Mouse (Mus musculus): Measurements from ENCODE around the gene Thra.
"Not testable (repeated sequence)": the region's sequence is repeated elsewhere in the genome, so short reads cannot be mapped to it uniquely, and the experiment has no call there.

The Thra gene

DNA sequence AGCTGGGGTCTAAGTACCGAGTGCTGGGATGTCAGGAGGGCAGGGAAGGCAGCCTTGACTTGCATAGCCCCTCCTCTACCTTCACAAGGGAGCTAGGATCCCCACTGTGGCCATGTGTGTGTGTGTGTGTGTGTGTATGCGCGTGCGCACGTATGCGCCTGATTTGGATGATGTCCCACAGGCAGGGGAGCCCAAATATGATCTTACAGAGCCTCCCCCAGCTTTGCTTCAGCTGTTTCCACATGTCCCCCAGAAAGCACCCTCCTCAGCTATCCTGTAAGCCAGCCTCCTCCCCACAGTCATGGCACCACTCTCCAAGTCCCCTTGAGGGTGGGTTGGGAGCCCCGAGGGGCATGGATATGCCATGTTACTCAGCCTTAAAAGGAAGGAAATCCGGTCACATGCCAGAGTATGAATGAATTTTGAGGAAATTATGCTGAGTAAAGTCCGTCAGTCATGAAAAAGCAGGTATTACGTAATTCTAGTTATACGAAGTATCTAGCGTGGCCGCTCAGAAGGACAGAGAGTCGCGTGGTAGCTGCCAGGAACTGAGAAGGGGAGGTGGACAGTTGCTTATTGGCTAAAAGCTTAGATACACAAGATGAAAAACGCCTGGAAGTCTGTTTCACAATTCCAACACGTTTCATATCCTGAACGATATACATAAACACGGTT lies 32.0 kb upstream of the Thra start:
- no peak for DNase-seq (ENCODE audit: low read depth, low spot score)
- Histone ChIP-seq H3K27me3 (ENCODE audit: control insufficient read depth, insufficient read depth, low read length, poor library complexity, severe bottlenecking) (no peaks in the 10 kb centered on the region), H3K36me3 (ENCODE audit: control insufficient read depth, insufficient read depth, low read length, poor library complexity, severe bottlenecking) (no peaks in the 10 kb centered on the region; the same call in 1 of the 2 replicates)

DNA sequence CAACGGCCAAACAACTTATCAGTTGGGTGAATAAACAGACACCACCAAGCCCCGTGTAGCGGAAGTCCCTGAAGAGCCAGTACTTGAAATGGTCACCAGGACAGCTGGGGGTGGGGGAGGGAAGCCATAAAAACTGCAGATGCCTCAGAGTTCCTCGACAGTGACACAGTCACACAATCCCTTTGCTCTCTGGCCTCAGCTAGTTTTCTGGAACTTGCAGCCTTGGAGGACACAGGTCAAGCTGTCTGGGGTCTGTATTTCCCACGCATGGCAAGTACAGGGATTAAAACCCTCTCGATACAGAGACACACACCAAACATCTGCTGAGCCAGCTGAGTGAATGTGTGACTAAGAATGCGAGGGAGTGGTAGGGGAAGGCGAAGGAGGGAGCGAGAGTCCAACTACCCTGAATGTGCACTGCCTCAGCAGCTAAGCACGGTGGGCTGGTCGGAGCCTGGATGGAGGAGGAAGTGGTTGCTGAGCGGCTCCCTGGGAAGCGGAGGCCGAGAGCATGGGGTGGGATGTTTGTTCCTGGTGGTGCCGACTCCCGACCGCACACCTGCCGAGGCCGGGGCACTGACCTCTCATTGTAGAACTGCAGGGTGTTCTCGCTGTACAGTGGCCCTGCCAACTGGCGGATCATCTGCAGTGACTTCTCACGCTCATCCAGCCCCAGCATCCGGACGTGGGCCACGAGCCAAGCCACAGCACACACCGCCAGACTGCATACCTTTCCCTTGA lies 31.3 kb upstream of the Thra start:
- Histone ChIP-seq H3K27me3 (ENCODE audit: control insufficient read depth, insufficient read depth, low read length, poor library complexity, severe bottlenecking) (no peaks in the 10 kb centered on the region), H3K36me3 (ENCODE audit: control insufficient read depth, insufficient read depth, low read length, poor library complexity, severe bottlenecking) (peaks cover 4% of the 10 kb centered on the region)
- no peak for DNase-seq (ENCODE audit: low read depth, low spot score)

DNA sequence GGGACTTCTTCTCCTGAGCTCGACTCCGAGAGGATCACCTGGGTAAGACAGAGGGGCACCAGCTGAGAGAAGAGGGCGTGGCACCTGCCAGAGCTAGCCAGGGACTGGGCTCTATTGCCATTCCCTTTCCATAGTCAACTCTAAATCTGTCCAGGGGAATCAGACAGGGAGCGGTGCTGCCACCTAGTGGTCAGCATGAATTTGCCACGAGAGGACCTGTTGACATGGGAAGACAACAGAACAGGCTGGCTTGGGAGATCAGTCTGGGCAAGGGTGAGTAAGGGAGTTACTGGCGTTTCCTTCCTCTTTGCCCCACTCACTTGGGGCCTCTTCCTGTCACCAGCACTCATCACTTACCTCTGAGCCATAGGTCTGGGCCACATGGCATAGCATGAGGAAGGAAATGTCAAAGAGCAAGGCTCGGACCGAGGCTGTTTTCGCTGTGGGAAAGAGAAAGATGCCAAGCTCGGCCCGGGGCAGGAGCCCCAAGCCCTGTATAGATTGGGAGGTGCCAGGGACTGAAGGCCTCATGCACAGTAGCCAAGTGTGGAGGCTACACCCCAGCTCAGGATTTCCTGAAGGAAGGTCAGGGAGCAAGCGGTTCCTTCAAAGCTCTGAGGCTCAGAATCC lies 29.9 kb upstream of the Thra start:
- peak; percentile 82 for DNase-seq (ENCODE audit: low read depth, low spot score)
- Histone ChIP-seq H3K27me3 (ENCODE audit: control insufficient read depth, insufficient read depth, low read length, poor library complexity, severe bottlenecking) (no peaks in the 10 kb centered on the region), H3K36me3 (ENCODE audit: control insufficient read depth, insufficient read depth, low read length, poor library complexity, severe bottlenecking) (peaks cover 4% of the 10 kb centered on the region)

DNA sequence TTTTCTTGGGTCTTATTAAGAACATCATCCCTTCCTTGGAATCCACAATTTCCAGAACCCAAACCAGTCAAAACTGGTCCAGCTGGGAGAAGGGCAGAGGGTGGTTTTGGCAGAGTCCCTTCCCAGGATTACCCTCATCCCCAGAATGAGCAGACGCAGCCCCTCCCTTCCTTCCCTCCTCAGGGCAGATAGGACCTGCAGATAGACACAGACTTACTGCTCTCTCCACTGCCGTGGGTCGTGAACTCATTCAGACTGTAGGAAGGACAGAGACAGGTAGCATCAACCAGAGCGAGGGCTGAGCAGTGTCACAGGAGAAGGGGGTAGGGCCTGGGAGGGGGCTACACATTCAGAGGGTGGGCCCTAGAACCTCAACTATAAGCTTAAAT lies 29.4 kb upstream of the Thra start:
- Histone ChIP-seq H3K27me3 (ENCODE audit: control insufficient read depth, insufficient read depth, low read length, poor library complexity, severe bottlenecking) (no peaks in the 10 kb centered on the region), H3K36me3 (ENCODE audit: control insufficient read depth, insufficient read depth, low read length, poor library complexity, severe bottlenecking) (peaks cover 6% of the 10 kb centered on the region)
- DNase-seq (ENCODE audit: low read depth, low spot score): no peak

DNA sequence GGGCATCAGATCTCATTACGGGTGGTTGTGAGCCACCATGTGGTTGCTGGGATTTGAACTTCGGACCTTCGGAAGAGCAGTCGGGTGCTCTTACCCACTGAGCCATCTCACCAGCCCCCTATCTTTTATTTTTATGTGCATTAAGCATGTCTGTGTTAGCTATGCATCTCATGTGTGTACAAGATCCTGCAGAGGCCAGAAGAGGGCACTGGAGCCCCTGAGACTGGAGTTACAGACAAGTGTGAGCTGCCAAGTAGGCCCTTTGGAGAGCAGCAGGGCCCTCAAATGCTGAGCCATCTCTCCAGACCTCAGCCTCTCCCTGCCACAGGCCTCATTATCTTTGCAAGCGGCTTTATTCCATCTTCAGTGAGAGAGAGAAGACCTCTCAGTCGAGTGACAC lies 28.4 kb upstream of the Thra start:
- not testable (repeated sequence) for H3K36me3 ChIP-seq (ENCODE audit: control insufficient read depth, insufficient read depth, low read length, poor library complexity, severe bottlenecking); H3K27me3 ChIP-seq (ENCODE audit: control insufficient read depth, insufficient read depth, low read length, poor library complexity, severe bottlenecking)
- peak; percentile 41 for DNase-seq (ENCODE audit: low read depth, low spot score)

DNA sequence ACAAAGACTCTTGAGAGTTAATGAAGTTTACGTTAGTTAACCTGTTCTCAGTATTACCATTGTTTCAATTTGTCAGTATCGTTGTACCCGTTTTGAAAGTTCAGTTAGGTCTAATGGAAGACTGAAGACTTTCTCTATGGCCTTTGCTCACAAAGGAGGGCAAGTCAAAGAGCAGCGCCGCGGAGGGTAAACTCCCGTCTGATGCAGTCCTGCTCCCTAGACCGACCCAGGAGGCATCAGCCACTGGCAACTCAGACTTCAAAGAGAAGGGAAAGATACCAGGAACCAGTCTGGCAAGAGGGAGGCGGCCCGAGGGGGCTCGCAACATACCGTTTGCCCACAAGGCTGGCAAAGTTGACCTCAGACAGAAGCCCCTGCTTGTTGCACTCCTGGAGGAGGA lies 26.7 kb upstream of the Thra start:
- Histone ChIP-seq H3K36me3 (ENCODE audit: control insufficient read depth, insufficient read depth, low read length, poor library complexity, severe bottlenecking) (peaks cover 6% of the 10 kb centered on the region), H3K27me3 (ENCODE audit: control insufficient read depth, insufficient read depth, low read length, poor library complexity, severe bottlenecking) (no peaks in the 10 kb centered on the region)
- no peak for DNase-seq (ENCODE audit: low read depth, low spot score)

DNA sequence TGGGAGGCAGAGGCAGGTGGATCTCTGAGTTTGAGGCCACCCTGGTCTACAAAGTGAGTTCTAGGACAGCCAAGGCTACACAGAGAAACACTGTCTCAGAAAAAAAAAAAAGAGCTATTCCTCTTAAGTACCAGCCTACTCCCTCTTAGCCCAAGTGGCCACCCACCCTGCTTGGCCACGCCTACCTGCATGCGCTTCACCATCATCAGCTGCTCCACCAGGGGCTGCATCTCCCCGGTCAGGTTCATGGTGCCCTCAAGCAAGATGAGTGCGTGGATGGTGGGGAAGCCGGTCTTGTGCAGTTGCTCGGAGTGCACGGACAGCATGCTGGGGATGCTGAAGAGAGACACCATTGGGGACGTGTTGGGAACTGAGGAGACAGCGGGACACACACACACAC lies 24.5 kb upstream of the Thra start:
- Histone ChIP-seq H3K36me3 (ENCODE audit: control insufficient read depth, insufficient read depth, low read length, poor library complexity, severe bottlenecking) (peaks cover 6% of the 10 kb centered on the region), H3K27me3 (ENCODE audit: control insufficient read depth, insufficient read depth, low read length, poor library complexity, severe bottlenecking) (no peaks in the 10 kb centered on the region)
- DNase-seq (ENCODE audit: low read depth, low spot score): no peak

DNA sequence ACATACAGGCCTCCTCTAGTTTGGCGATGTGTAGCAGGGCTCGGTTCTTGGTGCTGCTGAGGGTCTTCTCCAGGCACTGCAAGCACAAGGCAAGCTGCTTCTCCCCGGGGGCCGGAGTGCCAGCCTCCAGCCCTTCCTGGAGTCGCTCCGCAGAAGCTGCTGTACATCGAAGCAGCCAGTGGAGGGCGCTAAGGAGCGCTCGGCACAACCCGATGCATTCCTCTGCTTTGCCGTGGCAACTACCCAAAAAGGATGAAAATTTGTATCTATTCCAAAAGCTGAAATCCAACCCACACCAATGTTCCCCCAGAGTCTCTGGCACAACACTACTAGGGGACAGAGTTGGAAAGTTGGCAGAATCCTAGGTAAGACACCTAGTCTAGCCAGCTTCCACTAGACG lies 22.5 kb upstream of the Thra start:
- H3K27me3 ChIP-seq (ENCODE audit: control insufficient read depth, insufficient read depth, low read length, poor library complexity, severe bottlenecking): no peaks in the 10 kb centered on the region
- DNase-seq (ENCODE audit: low read depth, low spot score): peak; percentile 69

DNA sequence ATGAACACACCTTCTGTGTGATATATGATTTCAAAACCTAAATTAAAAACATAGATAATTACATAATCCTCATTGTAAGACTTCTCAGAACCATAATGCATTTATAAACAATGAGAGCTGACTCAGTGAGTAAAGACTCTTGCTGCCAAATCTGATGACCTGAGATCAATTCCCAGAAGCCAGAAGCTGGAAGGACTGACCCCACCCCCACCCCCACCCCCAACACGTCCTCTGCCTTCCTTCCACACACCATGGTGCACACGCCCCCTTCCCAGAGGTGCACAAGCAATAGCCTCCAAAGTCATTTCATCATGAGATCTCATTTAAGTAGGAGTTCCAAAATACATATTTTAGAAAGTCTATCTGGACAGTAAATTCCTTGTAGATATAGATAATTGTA lies 19.7 kb upstream of the Thra start:
- Histone ChIP-seq H3K36me3 (ENCODE audit: control insufficient read depth, insufficient read depth, low read length, poor library complexity, severe bottlenecking) (peaks cover 3% of the 10 kb centered on the region; the same call in 1 of the 2 replicates), H3K27me3 (ENCODE audit: control insufficient read depth, insufficient read depth, low read length, poor library complexity, severe bottlenecking) (no peaks in the 10 kb centered on the region)
- DNase-seq (ENCODE audit: low read depth, low spot score): no peak

More for the DNA sequence above, 22.5 kb upstream of the Thra start:
- H3K36me3 ChIP-seq (ENCODE audit: control insufficient read depth, insufficient read depth, low read length, poor library complexity, severe bottlenecking): peaks cover 6% of the 10 kb centered on the region

DNA sequence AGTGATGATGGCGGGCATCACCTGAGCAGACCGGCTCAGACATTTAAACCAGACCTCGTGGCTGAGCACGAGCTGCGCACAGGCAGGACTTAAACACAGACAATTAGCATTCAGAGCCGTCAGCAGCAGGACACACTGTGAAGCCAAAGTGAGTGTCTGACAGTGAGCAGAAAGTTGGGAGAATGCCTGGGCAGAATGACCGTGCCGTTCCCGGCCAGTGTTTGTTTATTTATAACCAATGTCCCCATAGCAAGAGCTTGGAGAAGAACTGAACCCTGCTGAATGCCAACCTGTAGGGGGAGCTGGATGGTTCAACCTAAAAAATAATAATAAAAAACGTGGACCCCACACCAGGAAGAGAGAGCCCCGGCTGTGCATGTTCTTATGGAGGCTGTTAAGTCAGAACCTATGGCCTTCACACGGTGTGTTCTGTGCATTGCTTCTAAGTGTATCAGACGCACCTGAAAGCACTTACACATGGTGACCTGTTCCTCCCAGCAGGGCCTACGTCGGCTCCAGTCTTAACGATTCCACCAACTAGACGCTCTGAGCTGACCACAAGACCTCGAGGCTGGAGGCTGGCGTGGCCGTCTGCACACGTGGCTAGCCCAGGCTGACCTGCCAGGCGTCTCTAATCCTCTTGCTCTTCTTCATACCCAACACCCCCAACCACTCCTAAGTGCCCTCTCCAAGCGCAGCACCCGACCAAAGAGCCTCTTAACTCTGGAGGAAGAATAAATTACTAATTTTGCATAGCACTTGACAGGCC lies 18.8 kb upstream of the Thra start:
- H3K36me3 ChIP-seq (ENCODE audit: control insufficient read depth, insufficient read depth, low read length, poor library complexity, severe bottlenecking): peaks cover 2% of the 10 kb centered on the region; the same call in 1 of the 2 replicates
- DNase-seq (ENCODE audit: low read depth, low spot score): no peak
- H3K27me3 ChIP-seq (ENCODE audit: control insufficient read depth, insufficient read depth, low read length, poor library complexity, severe bottlenecking): no peaks in the 10 kb centered on the region

DNA sequence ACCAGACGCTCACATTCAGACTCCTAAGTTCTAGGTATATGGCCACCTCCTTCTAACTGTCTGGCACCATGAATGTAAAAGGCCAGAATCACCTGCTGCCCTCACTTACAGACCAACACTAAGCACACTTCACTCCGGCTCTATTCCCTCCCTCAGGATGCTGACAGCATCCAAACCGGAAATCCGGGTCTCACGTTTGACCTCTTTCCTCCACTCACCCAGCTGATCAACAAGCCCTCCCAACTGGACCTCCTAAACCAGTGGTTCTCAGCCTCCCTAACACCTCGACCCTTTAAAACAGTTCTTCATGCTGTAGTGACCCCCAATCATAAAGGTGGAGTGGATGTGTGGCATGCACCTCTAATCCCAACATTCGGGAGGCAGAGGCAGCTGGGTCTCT lies 17.3 kb upstream of the Thra start:
- Histone ChIP-seq H3K27me3 (ENCODE audit: control insufficient read depth, insufficient read depth, low read length, poor library complexity, severe bottlenecking) (no peaks in the 10 kb centered on the region), H3K36me3 (ENCODE audit: control insufficient read depth, insufficient read depth, low read length, poor library complexity, severe bottlenecking) (peaks cover 5% of the 10 kb centered on the region)
- DNase-seq (ENCODE audit: low read depth, low spot score): no peak

DNA sequence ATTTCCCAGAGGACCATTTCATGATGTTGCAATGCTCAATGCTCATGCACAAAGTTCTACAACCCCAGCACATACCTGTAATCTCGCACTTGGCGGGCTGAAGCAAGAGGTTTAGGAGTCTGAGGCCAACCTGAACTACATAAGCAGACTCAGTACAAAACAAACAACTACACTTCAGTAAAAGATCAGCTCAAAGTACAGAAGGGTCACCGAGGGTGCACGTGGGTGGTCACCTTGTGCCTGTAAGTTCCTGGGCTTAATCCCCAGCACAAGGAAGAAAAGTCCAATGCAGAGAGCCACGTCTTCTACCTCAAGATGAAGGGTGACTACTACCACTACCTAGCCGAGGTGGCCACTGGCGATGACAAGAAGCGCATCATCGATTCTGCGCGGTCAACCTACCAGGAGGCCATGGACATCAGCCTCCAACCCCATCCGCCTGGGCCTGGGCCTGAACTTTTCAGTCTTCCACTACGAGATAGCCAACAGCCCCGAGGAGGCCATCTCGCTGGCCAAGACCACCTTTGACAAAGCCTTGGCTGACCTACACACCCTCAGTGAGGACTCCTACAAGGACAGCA lies 14.4 kb upstream of the Thra start:
- H3K36me3 ChIP-seq (ENCODE audit: control insufficient read depth, insufficient read depth, low read length, poor library complexity, severe bottlenecking): peaks cover 5% of the 10 kb centered on the region
- DNase-seq (ENCODE audit: low read depth, low spot score): no peak
- no peaks in the 10 kb centered on the region for H3K27me3 ChIP-seq (ENCODE audit: control insufficient read depth, insufficient read depth, low read length, poor library complexity, severe bottlenecking)

DNA sequence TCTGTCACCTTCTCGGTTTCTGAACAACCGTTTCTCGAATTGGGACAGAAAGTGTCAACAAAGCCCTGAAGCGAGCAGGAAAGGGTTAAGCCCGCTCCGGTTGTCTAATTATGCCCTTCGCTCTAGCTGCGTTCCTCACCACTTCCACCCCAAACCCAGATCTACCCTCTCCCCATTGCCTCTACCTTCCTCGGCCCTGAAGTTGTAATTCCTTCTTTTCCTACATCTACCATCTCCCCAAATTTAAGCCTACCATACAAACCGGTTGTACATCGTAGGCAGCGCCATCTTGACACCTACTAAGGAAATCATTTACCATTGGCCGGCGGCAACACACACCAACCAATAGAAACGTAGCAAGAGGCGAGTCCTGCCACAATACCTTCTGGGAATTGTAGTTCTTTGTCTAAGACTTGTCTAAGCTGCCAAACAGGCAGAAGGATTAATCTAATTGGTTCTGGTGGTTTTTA lies 11.3 kb upstream of the Thra start, which contains the start of gene Med24:
Gene Med24 (minus strand): TSS at position 317 of the 470 bp plus-strand sequence.
- Histone ChIP-seq H3K27me3 (ENCODE audit: control insufficient read depth, insufficient read depth, low read length, poor library complexity, severe bottlenecking) (no peaks in the 10 kb centered on the region), H3K36me3 (ENCODE audit: control insufficient read depth, insufficient read depth, low read length, poor library complexity, severe bottlenecking) (peaks cover 5% of the 10 kb centered on the region)
- DNase-seq (ENCODE audit: low read depth, low spot score): peak; percentile 93

DNA sequence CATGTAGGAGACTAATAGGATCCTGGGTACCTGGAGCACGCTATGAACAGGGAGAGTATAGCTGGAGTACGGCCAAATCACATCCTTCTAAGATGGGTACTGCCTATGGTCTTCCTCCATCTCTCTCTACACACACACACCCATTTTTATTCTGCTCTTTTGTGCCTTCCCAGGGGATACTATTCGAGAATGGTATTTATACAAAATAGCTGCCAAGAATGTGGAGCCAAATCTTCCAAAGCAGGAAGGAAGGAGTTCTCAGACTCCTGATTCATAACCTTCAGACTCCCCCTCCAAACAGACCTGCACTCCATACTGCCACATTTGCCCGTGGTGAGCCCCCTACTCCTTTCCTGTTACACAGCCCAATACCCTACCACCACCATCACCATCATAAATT lies 9.7 kb upstream of the Thra start:
- Histone ChIP-seq H3K36me3 (ENCODE audit: control insufficient read depth, insufficient read depth, low read length, poor library complexity, severe bottlenecking) (peaks cover 3% of the 10 kb centered on the region; the same call in 1 of the 2 replicates), H3K27me3 (ENCODE audit: control insufficient read depth, insufficient read depth, low read length, poor library complexity, severe bottlenecking) (no peaks in the 10 kb centered on the region)
- DNase-seq (ENCODE audit: low read depth, low spot score): no peak

Data from splenic B cell, adult 2 months (primary cell).